Mouse (Mus musculus) thymus, postnatal 25 days (tissue): Measurements from ENCODE around the gene Dlx5.

Source experiments
- DNase-seq: peaks from one replicate; pipeline ENCODE4 v3.0.0; 2022

Gene Dlx5

GRCm38 (mm10) chr6:6859111-6859949 lies 22.6 kb downstream of the Dlx5 start:
- no peak for DNase-seq

GRCm38 (mm10) chr6:6858571-6858970 lies 23.3 kb downstream of the Dlx5 start:
- no peak for DNase-seq

GRCm38 (mm10) chr6:6857766-6858165 lies 24.1 kb downstream of the Dlx5 start:
- DNase-seq, result no peak

- no peak for DNase-seq
Measured at GRCm38 (mm10) chr6:6856881-6857280, 25.0 kb downstream of the Dlx5 start.

- no peak for DNase-seq
Measured at GRCm38 (mm10) chr6:6856316-6856715, 25.6 kb downstream of the Dlx5 start.

GRCm38 (mm10) chr6:6855746-6856185 lies 26.1 kb downstream of the Dlx5 start:
- DNase-seq, result no peak

GRCm38 (mm10) chr6:6854902-6855745 lies 26.8 kb downstream of the Dlx5 start:
- DNase-seq, result no peak

- no peak for DNase-seq
Measured at GRCm38 (mm10) chr6:6854176-6854575, 27.7 kb downstream of the Dlx5 start.

GRCm38 (mm10) chr6:6852944-6853343 lies 28.9 kb downstream of the Dlx5 start:
- DNase-seq, result no peak

- DNase-seq, result no peak
Measured at GRCm38 (mm10) chr6:6851166-6851565, 30.7 kb downstream of the Dlx5 start.

- DNase-seq, result no peak
Measured at GRCm38 (mm10) chr6:6850324-6851060, 31.4 kb downstream of the Dlx5 start.

GRCm38 (mm10) chr6:6849744-6850143 lies 32.1 kb downstream of the Dlx5 start:
- DNase-seq, result no peak

GRCm38 (mm10) chr6:6848541-6848940 lies 33.3 kb downstream of the Dlx5 start:
- no peak for DNase-seq

- DNase-seq, result no peak
Measured at GRCm38 (mm10) chr6:6833301-6833700, 48.6 kb downstream of the Dlx5 start.

- DNase-seq, result no peak
Measured at GRCm38 (mm10) chr6:6830446-6830845, 51.4 kb downstream of the Dlx5 start.
